Mouse (Mus musculus) bone marrow, adult 2 months (tissue): ENCODE measurements around the gene Tas2r119.

Experiments used
- CTCF ChIP-seq: fragments of 200-500 bp; IDR thresholded peaks from 2 replicates; pipeline ENCODE4 v1.5.1; 2011; ENCODE audit warnings: low read length, control low read depth; ENCODE audit not compliant: control insufficient read depth, insufficient read depth
- POLR2A ChIP-seq: fragments of 200-500 bp; IDR thresholded peaks from 2 replicates; pipeline ENCODE4 v1.6.1; 2011; ENCODE audit warnings: low read depth, mild to moderate bottlenecking, control low read depth, low read length, borderline replicate concordance; ENCODE audit not compliant: control insufficient read depth

- TF ChIP-seq POLR2A (no peak), CTCF (no peak)
These were observed 32.8 kb upstream of the Tas2r119 start for GRCm38 (mm10) chr15:32144269-32144668.
